Mouse (Mus musculus) adrenal gland, postnatal 14 days (tissue): ENCODE data around the gene Dspp. TPM values are rescaled to one million over a fixed set of nuclear protein-coding genes. Genes with fewer than 3 reads are reported as not detected.

Experiments
- DNase-seq: peaks from one replicate; pipeline ENCODE4 v3.0.0; 2021; ENCODE audit warnings: mixed read lengths
- long read RNA-seq, 2 experiments: library from polyadenylated mRNA; stranded (forward); transcript quantifications; one replicate each; pipeline ENCODE4 v2.0.0; 2021
- total RNA-seq: library from RNA; stranded (reverse); gene quantifications from 2 replicates; pipeline ENCODE4 v1.2.3, GENCODE M21; 2021

The Dspp gene
- not detected in 2 replicates for total RNA-seq
- long read RNA-seq, experiment 1: 0 reads
- long read RNA-seq, experiment 2: 0 reads

GRCm38 (mm10) chr5:104170412-104170811 lies at the start of gene Dspp:
Dspp (plus strand) TSS chr5:104170712.
- DNase-seq: no peak

- no peak for DNase-seq
Observed at GRCm38 (mm10) chr5:104124016-104124658, 46.4 kb upstream of the Dspp start.

GRCm38 (mm10) chr5:104126561-104127320 lies 43.8 kb upstream of the Dspp start:
- no peak for DNase-seq

- no peak for DNase-seq
Observed at GRCm38 (mm10) chr5:104127351-104127750, 43.2 kb upstream of the Dspp start.

GRCm38 (mm10) chr5:104128281-104129031 lies 42.1 kb upstream of the Dspp start:
- no peak for DNase-seq

- DNase-seq: no peak
Observed at GRCm38 (mm10) chr5:104130891-104131290, 39.6 kb upstream of the Dspp start.

- DNase-seq: peak; percentile 80
Observed at GRCm38 (mm10) chr5:104131544-104131943, 39.0 kb upstream of the Dspp start.

GRCm38 (mm10) chr5:104133752-104134151 lies 36.8 kb upstream of the Dspp start:
- no peak for DNase-seq

- no peak for DNase-seq
Observed at GRCm38 (mm10) chr5:104137920-104138541, 32.5 kb upstream of the Dspp start.

GRCm38 (mm10) chr5:104141067-104141466 lies 29.4 kb upstream of the Dspp start:
- DNase-seq: no peak

GRCm38 (mm10) chr5:104144057-104144456 lies 26.5 kb upstream of the Dspp start:
- no peak for DNase-seq

GRCm38 (mm10) chr5:104149349-104149748 lies 21.2 kb upstream of the Dspp start:
- DNase-seq: peak; percentile 76

- peak; percentile 69 for DNase-seq
Observed at GRCm38 (mm10) chr5:104150196-104150595, 20.3 kb upstream of the Dspp start.

GRCm38 (mm10) chr5:104157701-104158100 lies 12.8 kb upstream of the Dspp start:
- no peak for DNase-seq

GRCm38 (mm10) chr5:104158332-104159052 lies 12.0 kb upstream of the Dspp start:
- peak; percentile 62 for DNase-seq

GRCm38 (mm10) chr5:104160581-104160980 lies 9.9 kb upstream of the Dspp start:
- DNase-seq: no peak

GRCm38 (mm10) chr5:104161390-104161789 lies 9.1 kb upstream of the Dspp start:
- peak; percentile 30 for DNase-seq

GRCm38 (mm10) chr5:104163536-104163935 lies 7.0 kb upstream of the Dspp start:
- DNase-seq: no peak

- DNase-seq: no peak
Observed at GRCm38 (mm10) chr5:104173094-104173493, 2.6 kb downstream of the Dspp start.

- DNase-seq: no peak
Observed at GRCm38 (mm10) chr5:104183743-104184142, 13.2 kb downstream of the Dspp start.

GRCm38 (mm10) chr5:104187281-104187680 lies 16.8 kb downstream of the Dspp start:
- DNase-seq: no peak

GRCm38 (mm10) chr5:104195086-104195485 lies 24.6 kb downstream of the Dspp start:
- DNase-seq: no peak
